Mouse (Mus musculus): Measurements from ENCODE around the gene Catsperz. TPM values are rescaled to one million over a fixed set of nuclear protein-coding genes. Genes with fewer than 3 reads are reported as not detected.

Catsperz gene
- polyA plus RNA-seq (2015; fragmentation: Nextera tagmentation; extraction: Ambion mirVana): 0.55 TPM in 1 of 2 replicates, not detected in the other

DNA sequence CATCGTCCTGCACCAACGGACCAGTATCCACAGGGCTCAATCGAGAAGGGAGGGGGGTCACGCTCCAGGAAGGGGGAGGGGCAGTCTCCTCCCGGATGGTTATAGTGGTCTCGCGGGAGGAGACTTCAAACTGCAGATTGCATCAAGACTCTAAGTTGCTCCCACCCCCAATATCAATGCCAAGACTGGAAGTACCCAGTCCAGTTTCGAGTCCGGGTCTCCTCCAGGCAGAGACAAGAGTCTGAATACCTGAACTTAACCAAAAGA, at the start of gene Catsperz:
TSS of gene Catsperz (minus strand) at position 74 of the 267 bp plus-strand sequence.
- Histone ChIP-seq H3K9ac (replicated peaks) (no peak within 1 kb of the TSS), H3K27ac (no peak within 1 kb of the TSS), H3K4me1 (replicated peaks) (peaks cover 37% of the 10 kb centered on the region), H3K27me3 (peaks cover 75% of the 10 kb centered on the region), H3K9me3 (no peaks in the 10 kb centered on the region), H3K4me2 (replicated peaks) (peak within 1 kb of the TSS; percentile 9; the same call in 1 of the 2 replicates), H3K36me3 (no peaks in the 10 kb centered on the region), H3K4me3 (replicated peaks) (peak within 1 kb of the TSS; percentile 8; the same call in 1 of the 2 replicates)
- ATAC-seq: no peak
- 2% methylated on average over 9 of the region's 9 CpGs for WGBS

DNA sequence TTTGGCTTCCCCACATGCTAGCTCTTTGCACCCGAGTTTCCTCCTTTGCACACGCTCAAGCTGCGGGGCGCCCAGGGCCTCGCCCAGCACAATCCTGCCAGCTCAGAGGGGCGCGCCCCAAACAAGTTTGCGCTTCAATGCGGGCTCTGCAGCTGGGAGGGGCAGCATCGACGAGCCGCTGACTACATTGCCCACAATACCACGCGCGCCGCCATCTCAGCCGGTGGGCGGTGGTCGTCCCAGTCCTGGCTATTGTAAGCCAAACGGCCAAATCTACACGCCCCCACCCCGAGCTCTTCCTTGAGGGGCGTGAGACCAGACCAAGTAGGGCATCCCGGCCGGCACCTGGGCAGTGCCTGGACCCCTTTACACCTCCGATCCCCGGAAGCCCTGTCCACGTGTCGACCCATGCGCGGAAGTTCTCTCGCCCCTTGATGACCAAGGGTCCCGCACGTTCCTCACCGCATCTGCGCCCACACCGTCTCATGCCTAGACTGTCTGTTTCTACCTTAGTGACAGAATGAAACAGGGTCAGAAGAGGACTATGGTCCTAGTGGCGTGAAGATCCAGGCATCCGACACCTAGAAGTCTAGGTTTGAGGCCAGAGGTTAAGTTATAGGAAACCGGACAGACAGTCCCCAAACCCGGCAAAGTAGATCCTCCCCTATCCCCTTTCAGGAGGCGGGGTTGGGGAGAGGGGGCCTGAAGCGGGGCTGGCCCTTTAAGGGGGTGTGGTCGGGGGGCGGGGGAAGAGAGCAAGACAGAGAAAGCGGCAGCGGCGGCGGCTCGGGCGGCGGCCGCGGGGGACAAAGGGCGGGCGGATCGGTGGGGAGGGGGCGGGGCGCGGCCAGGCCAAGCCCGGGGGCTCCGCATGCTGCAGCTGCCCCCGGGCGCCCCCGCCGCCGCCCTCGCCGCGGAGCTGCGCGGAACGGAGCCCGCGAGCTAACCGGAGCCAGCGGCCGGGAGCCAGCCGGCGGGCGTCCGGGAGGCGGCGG, 49.3 kb upstream of the Catsperz start, which contains the start of gene Ppp1r14b:
TSS of gene Ppp1r14b (plus strand) at position 758 of the 995 bp plus-strand sequence.
- Histone ChIP-seq H3K9ac (replicated peaks) (peak within 1 kb of the TSS; percentile 88), H3K4me2 (replicated peaks) (peak within 1 kb of the TSS; percentile 87), H3K27me3 (peaks cover 22% of the 10 kb centered on the region), H3K27ac (peak within 1 kb of the TSS; percentile 96), H3K36me3 (peaks cover 22% of the 10 kb centered on the region), H3K4me1 (replicated peaks) (peaks cover 55% of the 10 kb centered on the region), H3K9me3 (no peaks in the 10 kb centered on the region), H3K4me3 (replicated peaks) (peak within 1 kb of the TSS; percentile 82)
- under 1% methylated on average over 53 of the region's 84 CpGs for WGBS
- peak; percentile 65 for ATAC-seq

GRCm38 (mm10) chr19:6973581-6974190, 48.5 kb upstream of the Catsperz start:
- Histone ChIP-seq H3K27ac (0 out of 2 replicates have a peak overlapping the region, but pooled peaks have one; percentile 96), H3K4me3 (replicated peaks) (peak overlapping the region; percentile 82), H3K4me2 (replicated peaks) (peak overlapping the region; percentile 87), H3K4me1 (replicated peaks) (peaks cover 50% of the 10 kb centered on the region), H3K27me3 (peaks cover 30% of the 10 kb centered on the region), H3K36me3 (peaks cover 22% of the 10 kb centered on the region), H3K9me3 (no peaks in the 10 kb centered on the region), H3K9ac (replicated peaks) (peak overlapping the region; percentile 88)
- ATAC-seq: no peak
- 35% methylated on average over 12 of the region's 12 CpGs for WGBS

GRCm38 (mm10) chr19:6972247-6972917, 47.2 kb upstream of the Catsperz start:
- Histone ChIP-seq H3K27me3 (peaks cover 40% of the 10 kb centered on the region), H3K36me3 (peaks cover 9% of the 10 kb centered on the region)
- ATAC-seq: no peak

DNA sequence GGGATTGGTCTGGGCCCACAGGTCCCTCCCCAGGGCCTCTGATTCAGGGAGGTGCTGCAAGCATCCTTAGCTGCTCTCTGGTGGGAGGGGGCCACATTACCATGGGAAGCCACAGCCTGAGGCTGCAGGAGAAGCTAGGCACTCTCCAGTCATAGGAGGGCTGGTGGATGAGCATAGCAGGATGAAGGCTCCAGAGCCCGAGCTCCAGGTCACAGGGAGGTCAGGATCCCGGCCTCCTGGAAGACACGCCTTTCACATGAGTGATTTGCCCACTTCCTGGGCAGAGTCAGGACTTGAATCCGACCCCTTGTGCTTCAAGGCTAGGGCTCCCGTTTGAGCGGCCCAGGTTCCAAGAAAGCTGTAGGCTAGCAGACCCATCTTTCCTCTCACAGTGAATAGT, 46.5 kb upstream of the Catsperz start:
- ATAC-seq: no peak
- H3K27ac ChIP-seq: no peak overlapping the region
- peaks cover 29% of the 10 kb centered on the region for H3K4me1 ChIP-seq (replicated peaks)
- H3K4me2 ChIP-seq (replicated peaks): no peak overlapping the region
- peaks cover 40% of the 10 kb centered on the region for H3K27me3 ChIP-seq
- H3K36me3 ChIP-seq: peaks cover 2% of the 10 kb centered on the region
- H3K9me3 ChIP-seq: no peaks in the 10 kb centered on the region
- 0 out of 2 replicates have a peak overlapping the region, but pooled peaks have one; percentile 14 for H3K9ac ChIP-seq (replicated peaks)
- no peak overlapping the region for H3K4me3 ChIP-seq (replicated peaks)
- WGBS: 59% methylated on average over 6 of the region's 6 CpGs

More at GRCm38 (mm10) chr19:6972247-6972917, 47.2 kb upstream of the Catsperz start:
- Histone ChIP-seq H3K9ac (replicated peaks) (no peak overlapping the region), H3K4me1 (replicated peaks) (peaks cover 37% of the 10 kb centered on the region), H3K9me3 (no peaks in the 10 kb centered on the region), H3K4me3 (replicated peaks) (no peak overlapping the region), H3K27ac (no peak overlapping the region), H3K4me2 (replicated peaks) (no peak overlapping the region)
- 82% methylated on average over 13 of the region's 13 CpGs for WGBS

- peaks cover 21% of the 10 kb centered on the region for H3K4me1 ChIP-seq (replicated peaks)
- H3K27me3 ChIP-seq: peaks cover 40% of the 10 kb centered on the region
- H3K4me3 ChIP-seq (replicated peaks): no peak overlapping the region
- 13% methylated on average over 11 of the region's 11 CpGs for whole genome bisulfite sequencing
- no peak for ATAC-seq
- H3K36me3 ChIP-seq: no peaks in the 10 kb centered on the region
- no peak overlapping the region for H3K27ac ChIP-seq
- H3K9ac ChIP-seq (replicated peaks): 0 out of 2 replicates have a peak overlapping the region, but pooled peaks have one; percentile 57
- no peaks in the 10 kb centered on the region for H3K9me3 ChIP-seq
- peak overlapping the region; percentile 49 for H3K4me2 ChIP-seq (replicated peaks)
Measured at GRCm38 (mm10) chr19:6970460-6971085, 45.4 kb upstream of the Catsperz start.

DNA sequence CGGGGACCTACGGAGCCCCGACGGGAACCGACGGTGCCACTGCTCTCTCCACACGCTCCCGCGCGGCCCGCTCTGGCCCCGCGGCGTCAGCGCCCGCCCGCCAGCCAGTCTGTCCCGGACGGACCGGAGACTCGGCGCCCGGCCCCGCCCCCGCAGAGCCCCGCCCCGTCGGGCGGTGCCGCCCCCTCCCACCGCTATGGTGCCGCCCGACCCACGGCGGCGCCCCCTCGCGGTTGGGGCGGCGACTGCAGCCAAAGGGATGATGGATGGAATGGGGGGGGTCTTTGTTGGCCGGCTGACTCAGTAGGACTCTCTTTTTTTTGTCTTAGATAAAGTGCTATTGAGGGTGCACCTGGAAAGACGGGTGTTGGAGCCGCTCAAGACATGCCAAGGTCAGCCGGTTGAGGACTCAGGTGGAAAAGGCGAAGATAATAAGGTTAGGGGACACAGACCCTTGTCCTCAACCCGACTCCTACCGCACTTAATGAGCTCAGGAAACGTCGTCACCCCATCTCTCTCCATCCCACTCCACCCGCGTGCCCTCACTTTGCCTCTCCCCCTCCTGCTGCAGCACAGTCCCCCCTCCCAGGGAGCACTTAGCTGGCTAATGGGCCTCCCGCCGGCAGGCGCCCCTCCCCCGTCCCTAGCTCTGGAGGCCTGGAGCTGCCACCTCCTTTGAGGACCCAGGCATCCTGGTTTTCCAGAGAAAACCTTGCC, 44.6 kb upstream of the Catsperz start:
- peak overlapping the region; percentile 49 for H3K4me2 ChIP-seq (replicated peaks)
- peak overlapping the region; percentile 57 for H3K9ac ChIP-seq (replicated peaks)
- WGBS: 2% methylated on average over 52 of the region's 55 CpGs
- H3K27ac ChIP-seq: no peak overlapping the region
- peak overlapping the region; percentile 38 for H3K4me3 ChIP-seq (replicated peaks)
- peak; percentile 21; the same call in 1 of the 2 replicates for ATAC-seq
- no peaks in the 10 kb centered on the region for H3K36me3 ChIP-seq
- no peaks in the 10 kb centered on the region for H3K9me3 ChIP-seq
- peaks cover 21% of the 10 kb centered on the region for H3K4me1 ChIP-seq (replicated peaks)
- H3K27me3 ChIP-seq: peaks cover 40% of the 10 kb centered on the region

DNA sequence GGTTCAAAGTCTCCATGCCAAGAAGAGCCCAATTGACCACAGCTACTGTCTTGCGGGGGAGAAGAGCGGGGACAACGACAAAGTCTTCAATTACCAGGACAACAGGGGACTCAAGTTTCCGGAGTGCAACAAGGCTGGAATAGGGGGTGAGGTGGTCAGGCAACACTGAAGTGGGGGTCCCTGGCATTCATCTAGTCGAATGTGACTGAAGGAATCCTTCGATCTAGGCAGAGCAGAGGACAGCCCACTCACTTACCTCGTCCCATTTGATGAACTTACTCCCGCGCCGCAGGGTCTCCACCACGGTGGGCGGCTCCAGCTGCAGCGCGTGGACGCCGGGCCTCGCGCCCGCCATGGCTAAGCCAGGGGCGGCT, 44.1 kb upstream of the Catsperz start:
- Histone ChIP-seq H3K27me3 (peaks cover 40% of the 10 kb centered on the region), H3K4me1 (replicated peaks) (peaks cover 21% of the 10 kb centered on the region), H3K27ac (no peak overlapping the region), H3K9me3 (no peaks in the 10 kb centered on the region), H3K4me3 (replicated peaks) (peak overlapping the region; percentile 38), H3K4me2 (replicated peaks) (peak overlapping the region; percentile 49), H3K9ac (replicated peaks) (peak overlapping the region; percentile 57), H3K36me3 (no peaks in the 10 kb centered on the region)
- 2% methylated on average over 20 of the region's 20 CpGs for WGBS
- no peak for ATAC-seq

GRCm38 (mm10) chr19:6968491-6969271, 43.5 kb upstream of the Catsperz start:
- Histone ChIP-seq H3K27me3 (peaks cover 40% of the 10 kb centered on the region), H3K36me3 (no peaks in the 10 kb centered on the region), H3K27ac (no peak overlapping the region), H3K9me3 (no peaks in the 10 kb centered on the region), H3K9ac (replicated peaks) (no peak overlapping the region), H3K4me3 (replicated peaks) (peak overlapping the region; percentile 38), H3K4me2 (replicated peaks) (peak overlapping the region; percentile 49), H3K4me1 (replicated peaks) (peaks cover 16% of the 10 kb centered on the region)
- WGBS: 15% methylated on average over 15 of the region's 15 CpGs
- no peak for ATAC-seq

DNA sequence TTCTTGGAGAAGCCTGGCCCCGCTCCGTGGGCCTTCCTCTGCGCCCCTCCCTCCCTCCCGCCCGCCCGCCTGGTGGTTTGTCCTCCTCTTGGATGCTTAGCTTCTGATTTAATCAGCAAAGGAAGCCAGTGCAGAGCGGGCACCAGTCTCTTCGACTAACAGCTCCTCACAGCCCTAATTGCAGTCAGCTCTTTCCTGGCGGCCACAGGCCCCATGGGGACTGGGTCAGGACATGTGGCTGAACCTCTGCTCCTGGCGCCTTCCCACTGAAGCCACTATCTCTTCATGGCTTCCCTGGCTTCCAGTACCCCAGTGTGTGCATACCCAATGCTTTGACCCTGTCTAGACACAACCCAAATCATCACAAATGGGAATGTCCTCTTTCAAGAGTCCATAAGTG, 31.3 kb upstream of the Catsperz start:
- no peak for ATAC-seq
- no peaks in the 10 kb centered on the region for H3K27me3 ChIP-seq
- no peak overlapping the region for H3K27ac ChIP-seq
- no peaks in the 10 kb centered on the region for H3K9me3 ChIP-seq
- H3K4me3 ChIP-seq (replicated peaks): no peak overlapping the region
- 73% methylated on average over 10 of the region's 10 CpGs for WGBS
- H3K36me3 ChIP-seq: peaks cover 20% of the 10 kb centered on the region; the same call in 1 of the 2 replicates
- H3K4me2 ChIP-seq (replicated peaks): no peak overlapping the region
- no peak overlapping the region for H3K9ac ChIP-seq (replicated peaks)
- H3K4me1 ChIP-seq (replicated peaks): peaks cover 14% of the 10 kb centered on the region
